Mouse (Mus musculus) neutrophil, adult 83 days (primary cell): Measurements from ENCODE around the gene Cep170. TPM values are rescaled to one million over a fixed set of nuclear protein-coding genes. Genes with fewer than 3 reads are reported as not detected.

ENCODE experiments used
- total RNA-seq, 2 experiments: library from RNA; stranded (reverse); gene quantifications; one replicate each; pipeline ENCODE4 v1.2.4; 2023

The Cep170 gene
- 10 to 100 TPM; 46.2 to 54.8 TPM for total RNA-seq

DNA sequence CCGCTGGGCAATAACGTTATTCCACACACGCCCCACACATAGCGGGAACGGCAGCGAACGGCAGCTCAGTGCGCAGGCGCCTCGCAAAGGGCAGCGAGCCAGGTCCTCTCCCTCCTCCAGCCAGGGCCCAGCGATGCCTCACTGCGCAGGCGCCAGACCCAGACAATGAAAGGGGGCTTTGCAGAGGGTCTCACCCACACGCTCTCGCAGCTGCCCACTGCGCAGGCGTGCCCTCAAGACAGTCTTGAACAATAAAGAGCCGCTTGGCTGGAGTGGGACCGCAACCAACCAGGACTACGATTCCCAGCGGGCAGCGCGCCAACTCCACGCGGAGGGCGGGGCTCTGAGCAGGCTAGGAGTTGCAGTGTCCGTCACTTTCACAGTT lies at the start of gene Cep170:
Cep170 (minus strand) TSS at position 32 of the 385 bp plus-strand sequence.

GRCm38 (mm10) chr1:176814591-176815062 lies 760 bp upstream of the Cep170 start, which contains the start of gene Sdccag8:
Gene Sdccag8 (plus strand): TSS chr1:176814660.

Other genes with a start within 250 kb of the Cep170 start
- 10 to 100 TPM; 16.2 to 22.4 TPM for gene Sdccag8, start 593 bp upstream of the Cep170 start, total RNA-seq